9 mouse cellular contexts compared by ENCODE assay signal in genomic region chr3:153835455-153836086, GRCm38 (mm10). TPM values are rescaled to one million over a fixed set of nuclear protein-coding genes. Genes with fewer than 3 reads are reported as not detected.
DNase-seq lines count a peak whose midpoint lies in the region; ATAC-seq lines count a peak whose summit lies in the region.
"Had no signal": no experiment of that assay in that cellular context is flagged by ENCODE, and none has a peak within 500 bp of the region (broad histone marks: within the 10 kb centered on the region; RNA-seq: fewer than 3 reads in every experiment).

No protein-coding gene starts in this region.

- no peaks in the 10 kb centered on the region for H3K36me3 ChIP-seq in neural tube, embryonic 15.5 days
- no peaks in the 10 kb centered on the region for H3K36me3 ChIP-seq in limb, embryonic 10.5 days
- H3K36me3 ChIP-seq in midbrain, embryonic 14.5 days (ENCODE audit: control insufficient read depth, insufficient read depth, low read length), result no peaks in the 10 kb centered on the region

- no peak overlapping the region for H3K4me3 ChIP-seq in neural tube, embryonic 15.5 days (replicated peaks)
- no peak overlapping the region for H3K4me3 ChIP-seq in limb, embryonic 10.5 days
- no peak overlapping the region for H3K4me3 ChIP-seq in midbrain, embryonic 14.5 days (replicated peaks; ENCODE audit: low read depth, low read length)
- H3K4me3 ChIP-seq: myocyte had no signal

- no peak for ATAC-seq in neural tube, embryonic 15.5 days (ENCODE audit: low FRiP score)
- no peak for ATAC-seq in midbrain, embryonic 14.5 days (ENCODE audit: low FRiP score, low TSS enrichment)

- H3K27me3 ChIP-seq in neural tube, embryonic 15.5 days (replicated peaks), result no peaks in the 10 kb centered on the region
- no peaks in the 10 kb centered on the region for H3K27me3 ChIP-seq in limb, embryonic 10.5 days (ENCODE audit: low read depth, poor library complexity, severe bottlenecking)
- H3K27me3 ChIP-seq in midbrain, embryonic 14.5 days (ENCODE audit: control insufficient read depth, insufficient read depth, low read length), result no peaks in the 10 kb centered on the region

- no peaks in the 10 kb centered on the region for H3K9me3 ChIP-seq in neural tube, embryonic 15.5 days (replicated peaks)
- no peaks in the 10 kb centered on the region for H3K9me3 ChIP-seq in limb, embryonic 10.5 days (replicated peaks)
- no peaks in the 10 kb centered on the region for H3K9me3 ChIP-seq in midbrain, embryonic 14.5 days (ENCODE audit: control insufficient read depth, low read length)

- H3K4me1 ChIP-seq in neural tube, embryonic 15.5 days, result no peaks in the 10 kb centered on the region
- H3K4me1 ChIP-seq in limb, embryonic 10.5 days, result peaks cover 12% of the 10 kb centered on the region
- H3K4me1 ChIP-seq in midbrain, embryonic 14.5 days (ENCODE audit: control insufficient read depth, insufficient read depth, low read length), result no peaks in the 10 kb centered on the region

- no peak overlapping the region for H3K9ac ChIP-seq in neural tube, embryonic 15.5 days (replicated peaks)
- H3K9ac ChIP-seq in midbrain, embryonic 14.5 days (replicated peaks; ENCODE audit: low read length), result no peak overlapping the region

- WGBS in neural tube, embryonic 15.5 days, result 63% methylated on average over 7 of the region's 7 CpGs
- WGBS in limb, embryonic 10.5 days, result 61% methylated on average over 7 of the region's 7 CpGs
- 66% methylated on average over 7 of the region's 7 CpGs for WGBS in midbrain, embryonic 14.5 days

- no peak overlapping the region for H3K4me2 ChIP-seq in neural tube, embryonic 15.5 days
- H3K4me2 ChIP-seq in midbrain, embryonic 14.5 days (ENCODE audit: low read length), result no peak overlapping the region

- no peak overlapping the region for H3K27ac ChIP-seq in neural tube, embryonic 15.5 days (replicated peaks)
- no peak overlapping the region for H3K27ac ChIP-seq in limb, embryonic 10.5 days
- H3K27ac ChIP-seq in midbrain, embryonic 14.5 days (replicated peaks; ENCODE audit: low read depth, low read length), result no peak overlapping the region

- peak; percentile 66 for DNase-seq in neural tube, embryonic 10.5 days (ENCODE audit: extremely low spot score, low spot score)
- peak; percentile 59 to 62 for DNase-seq in cerebellum, postnatal 36 days
- peak; percentile 39 for DNase-seq in gastrocnemius, postnatal 25 days
- DNase-seq in kidney, adult 18-20 months, result peak; percentile 71
- peak; percentile 72 for DNase-seq in limb, embryonic 10.5 days (ENCODE audit: low spot score)
- peak; percentile 74 for DNase-seq in midbrain, embryonic 14.5 days
- peak; percentile 84 to 91 for DNase-seq in spleen, postnatal 4 days (ENCODE audit: low spot score in 2 of 2)

RNA-seq across cellular contexts. Expression of gene Asb17, which starts 8.4 kb away (rescaled TPM):
- not detected in 2 replicates for polyA plus RNA-seq in neural tube, embryonic 15.5 days (2015; fragmentation: Nextera tagmentation; extraction: Ambion mirVana)
- not detected for total RNA-seq in gastrocnemius, postnatal 25 days (2021)
- polyA plus RNA-seq in limb, embryonic 10.5 days (2016; fragmentation: Nextera tagmentation; extraction: Ambion mirVana), result 0.31 and 0.33 TPM in 2 replicates
- not detected in 2 replicates for polyA plus RNA-seq in midbrain, embryonic 14.5 days (2014; fragmentation: Nextera tagmentation; extraction: Ambion mirVana)
- polyA plus RNA-seq: myocyte had no signal
